Mouse (Mus musculus) liver, embryonic 16.5 days (tissue): Measurements from ENCODE around the gene Cdk2ap2. TPM values are rescaled to one million over a fixed set of nuclear protein-coding genes. Genes with fewer than 3 reads are reported as not detected.
A peak's percentile ranks its signal among the peaks of the same experiment; 100 is the strongest.

ENCODE experiments used
- ATAC-seq: fragments of 200-750 bp; cut with Nextera tagmentation; 2 replicates; pipeline ENCODE4 v1.8.0; 2017; ENCODE audit warnings: low read depth, mild to moderate bottlenecking, moderate number of reproducible peaks, moderate library complexity
- H3K27ac ChIP-seq: fragments of 300-500 bp; sonication (generic); 2 replicates; pipeline ENCODE4 v1.5.1; 2014; ENCODE audit warnings: mild to moderate bottlenecking, low read length
- H3K27me3 ChIP-seq: fragments of 300-500 bp; sonication (generic); 2 replicates; pipeline ENCODE4 v1.6.1; 2014; ENCODE audit warnings: low read depth, low read length, mixed read lengths; ENCODE audit not compliant: control insufficient read depth, insufficient read depth
- H3K36me3 ChIP-seq: fragments of 300-500 bp; sonication (generic); 2 replicates; pipeline ENCODE4 v1.6.1; 2014; ENCODE audit warnings: mild to moderate bottlenecking; ENCODE audit not compliant: control insufficient read depth, insufficient read depth
- H3K4me1 ChIP-seq: fragments of 300-500 bp; sonication (generic); 2 replicates; pipeline ENCODE4 v1.6.1; 2014; ENCODE audit warnings: low read depth, low read length, mixed read lengths; ENCODE audit not compliant: control insufficient read depth
- H3K4me2 ChIP-seq: fragments of 300-500 bp; sonication (generic); 2 replicates; pipeline ENCODE4 v1.6.1; 2014; ENCODE audit warnings: low read depth, low read length, mixed read lengths
- H3K4me3 ChIP-seq: fragments of 300-500 bp; sonication (generic); 2 replicates; pipeline ENCODE4 v1.5.1; 2014; ENCODE audit warnings: low read depth, mild to moderate bottlenecking, low read length
- H3K9ac ChIP-seq: fragments of 300-500 bp; sonication (generic); 2 replicates; pipeline ENCODE4 v1.6.1; 2014; ENCODE audit warnings: low read depth, low read length
- H3K9me3 ChIP-seq: fragments of 300-500 bp; sonication (generic); replicated peaks from 2 replicates; pipeline ENCODE4 v1.6.1; 2016; ENCODE audit warnings: low read length; ENCODE audit not compliant: control insufficient read depth
- WGBS: fragments of 180-500 bp; shearing (Covaris S2); extraction: QIAGEN DNeasy Blood & Tissue Kit; methylation state at CpG from one replicate; pipeline ENCODE4 v1.1.7; 2014; ENCODE audit not compliant: insufficient replicate concordance; 5-methylcytosine and 5-hydroxymethylcytosine counted together
- polyA plus RNA-seq: library from polyadenylated mRNA; unstranded; fragments of >200 nt; fragmentation: Nextera tagmentation; extraction: Ambion mirVana; gene quantifications from 2 replicates; pipeline ENCODE4 v1.2.1, GENCODE M21; 2015

The Cdk2ap2 gene
- polyA plus RNA-seq, 1 experiment from 2014 or later = 117 TPM

GRCm38 (mm10) chr19:4102049-4102448, 5.1 kb downstream of the Cdk2ap2 start:
- peaks cover 24% of the 10 kb centered on the region for H3K27me3 ChIP-seq
- no peak overlapping the region for H3K4me2 ChIP-seq
- peaks cover 36% of the 10 kb centered on the region for H3K4me1 ChIP-seq
- no peak overlapping the region for H3K27ac ChIP-seq
- WGBS = 69% methylated on average over 2 of the region's 2 CpGs
- no peaks in the 10 kb centered on the region for H3K9me3 ChIP-seq
- ATAC-seq = no peak
- H3K36me3 ChIP-seq = no peaks in the 10 kb centered on the region
- H3K4me3 ChIP-seq = no peak overlapping the region
- no peak overlapping the region for H3K9ac ChIP-seq

- peaks cover 35% of the 10 kb centered on the region for H3K4me1 ChIP-seq
Measured at GRCm38 (mm10) chr19:4102626-4103025, 5.6 kb downstream of the Cdk2ap2 start.

GRCm38 (mm10) chr19:4103294-4103693, 6.3 kb downstream of the Cdk2ap2 start:
- Histone ChIP-seq H3K4me1 (peaks cover 28% of the 10 kb centered on the region), H3K27me3 (peaks cover 24% of the 10 kb centered on the region), H3K9me3 (no peaks in the 10 kb centered on the region), H3K36me3 (no peaks in the 10 kb centered on the region), H3K9ac (no peak overlapping the region), H3K4me2 (no peak overlapping the region), H3K27ac (no peak overlapping the region), H3K4me3 (no peak overlapping the region)
- no peak for ATAC-seq
- WGBS = 87% methylated on average over 18 of the region's 18 CpGs

More at GRCm38 (mm10) chr19:4102626-4103025, 5.6 kb downstream of the Cdk2ap2 start:
- Histone ChIP-seq H3K9ac (no peak overlapping the region), H3K27me3 (peaks cover 24% of the 10 kb centered on the region), H3K9me3 (no peaks in the 10 kb centered on the region), H3K27ac (no peak overlapping the region), H3K4me2 (no peak overlapping the region), H3K36me3 (no peaks in the 10 kb centered on the region), H3K4me3 (no peak overlapping the region)
- WGBS = 82% methylated on average over 12 of the region's 12 CpGs
- ATAC-seq = no peak

- Histone ChIP-seq H3K4me1 (peaks cover 23% of the 10 kb centered on the region), H3K27me3 (peaks cover 24% of the 10 kb centered on the region), H3K9ac (no peak overlapping the region), H3K9me3 (no peaks in the 10 kb centered on the region), H3K36me3 (no peaks in the 10 kb centered on the region), H3K27ac (no peak overlapping the region), H3K4me2 (no peak overlapping the region), H3K4me3 (no peak overlapping the region)
- no peak for ATAC-seq
- WGBS = 70% methylated on average over 3 of the region's 3 CpGs
Measured at GRCm38 (mm10) chr19:4103792-4104191, 6.8 kb downstream of the Cdk2ap2 start.

GRCm38 (mm10) chr19:4104675-4105194, 7.8 kb downstream of the Cdk2ap2 start:
- no peaks in the 10 kb centered on the region for H3K36me3 ChIP-seq
- WGBS = 81% methylated on average over 16 of the region's 16 CpGs
- H3K27ac ChIP-seq = no peak overlapping the region
- H3K27me3 ChIP-seq = peaks cover 24% of the 10 kb centered on the region
- H3K4me2 ChIP-seq = no peak overlapping the region
- H3K4me3 ChIP-seq = no peak overlapping the region
- ATAC-seq = no peak
- H3K9ac ChIP-seq = no peak overlapping the region
- H3K9me3 ChIP-seq = no peaks in the 10 kb centered on the region
- peaks cover 14% of the 10 kb centered on the region for H3K4me1 ChIP-seq

GRCm38 (mm10) chr19:4106654-4107053, 9.7 kb downstream of the Cdk2ap2 start:
- WGBS = 80% methylated on average over 14 of the region's 14 CpGs
- no peak overlapping the region for H3K4me2 ChIP-seq
- H3K4me3 ChIP-seq = no peak overlapping the region
- H3K9me3 ChIP-seq = no peaks in the 10 kb centered on the region
- ATAC-seq = no peak
- H3K9ac ChIP-seq = no peak overlapping the region
- H3K27ac ChIP-seq = no peak overlapping the region
- peaks cover 6% of the 10 kb centered on the region for H3K27me3 ChIP-seq
- H3K4me1 ChIP-seq = no peaks in the 10 kb centered on the region
- no peaks in the 10 kb centered on the region for H3K36me3 ChIP-seq

GRCm38 (mm10) chr19:4108535-4108934, 11.6 kb downstream of the Cdk2ap2 start:
- no peak overlapping the region for H3K4me2 ChIP-seq
- peaks cover 9% of the 10 kb centered on the region for H3K4me1 ChIP-seq
- H3K9ac ChIP-seq = no peak overlapping the region
- H3K36me3 ChIP-seq = no peaks in the 10 kb centered on the region
- H3K27me3 ChIP-seq = no peaks in the 10 kb centered on the region
- 73% methylated on average over 9 of the region's 9 CpGs for WGBS
- H3K4me3 ChIP-seq = no peak overlapping the region
- ATAC-seq = no peak
- no peak overlapping the region for H3K27ac ChIP-seq
- H3K9me3 ChIP-seq = no peaks in the 10 kb centered on the region

GRCm38 (mm10) chr19:4112063-4112960, 15.3 kb downstream of the Cdk2ap2 start:
- H3K36me3 ChIP-seq = peaks cover 11% of the 10 kb centered on the region
- H3K4me1 ChIP-seq = peaks cover 19% of the 10 kb centered on the region
- no peak overlapping the region for H3K9ac ChIP-seq
- no peak for ATAC-seq
- H3K4me2 ChIP-seq = no peak overlapping the region
- no peaks in the 10 kb centered on the region for H3K9me3 ChIP-seq
- 84% methylated on average over 26 of the region's 26 CpGs for WGBS
- no peaks in the 10 kb centered on the region for H3K27me3 ChIP-seq
- H3K4me3 ChIP-seq = no peak overlapping the region
- no peak overlapping the region for H3K27ac ChIP-seq

GRCm38 (mm10) chr19:4113186-4113805, 16.3 kb downstream of the Cdk2ap2 start:
- Histone ChIP-seq H3K4me2 (peak overlapping the region; percentile 51), H3K36me3 (peaks cover 11% of the 10 kb centered on the region), H3K9ac (peak overlapping the region; percentile 42)

More at GRCm38 (mm10) chr19:4113186-4113805, 16.3 kb downstream of the Cdk2ap2 start:
- Histone ChIP-seq H3K27me3 (no peaks in the 10 kb centered on the region), H3K9me3 (no peaks in the 10 kb centered on the region), H3K27ac (peak overlapping the region; percentile 64), H3K4me3 (peak overlapping the region; percentile 7; the same call in 1 of the 2 replicates), H3K4me1 (peaks cover 19% of the 10 kb centered on the region)
- WGBS = 26% methylated on average over 13 of the region's 13 CpGs
- peak; percentile 73 for ATAC-seq
